Mouse (Mus musculus): Measurements from ENCODE around the gene Ugt1a6a.

DNA sequence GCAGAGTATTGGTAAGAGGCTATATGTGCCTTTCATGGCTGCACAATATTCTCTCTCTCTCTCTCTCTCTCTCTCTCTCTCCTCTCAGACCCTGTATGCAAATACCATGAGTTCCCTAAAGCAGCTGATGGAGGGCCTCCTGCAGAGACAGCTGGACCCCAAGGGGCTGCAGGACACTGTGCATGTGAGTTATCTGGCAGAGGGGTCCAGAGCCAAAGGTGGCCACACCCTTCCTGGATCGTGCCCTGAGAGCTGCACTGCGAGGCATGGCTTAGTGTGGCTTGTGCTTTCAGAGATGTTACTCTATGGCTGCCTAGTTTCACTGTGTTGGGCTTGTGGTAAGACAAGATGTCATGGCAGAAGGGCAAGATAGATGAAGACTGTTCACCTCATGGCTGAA lies 113.1 kb downstream of the Ugt1a6a start:
- TF ChIP-seq CTCF (conservative IDR thresholded peaks at IDR 0.05; ENCODE audit: insufficient read depth, insufficient read length, low read depth, low read length) (no peak), POLR2A (IDR thresholded peaks at IDR 0.05; ENCODE audit: low read depth, low read length) (no peak)

Data from kidney, adult 2 months (tissue).